Mouse (Mus musculus): ENCODE measurements around the gene Chrm3. TPM values are rescaled to one million over a fixed set of nuclear protein-coding genes. Genes with fewer than 3 reads are reported as not detected.

Chrm3 gene
- polyA plus RNA-seq, 1 experiment from 2014 or later = 0.13 TPM

DNA sequence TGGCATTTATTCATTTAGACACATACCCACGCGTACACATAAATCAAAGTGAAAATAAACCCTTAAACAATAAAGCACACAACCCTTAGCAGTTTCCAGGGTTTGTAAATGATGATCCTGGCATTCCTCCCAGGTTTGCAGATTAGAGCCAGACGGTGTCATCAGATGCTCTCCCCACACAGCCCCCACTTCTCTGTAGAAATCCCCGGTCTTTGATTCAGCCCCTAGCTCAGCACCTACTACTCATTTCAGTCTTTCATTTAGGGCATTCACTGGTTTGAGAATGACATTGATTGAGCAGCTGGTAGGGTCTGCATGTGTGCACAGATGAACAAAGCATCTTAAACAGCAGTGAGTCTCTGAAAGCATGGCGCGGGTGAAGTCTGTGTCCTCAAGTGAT lies 274.3 kb downstream of the Chrm3 start:
- WGBS = 88% methylated on average over 6 of the region's 6 CpGs
- Histone ChIP-seq H3K9me3 (ENCODE audit: control insufficient read depth, low read length) (no peaks in the 10 kb centered on the region), H3K4me2 (ENCODE audit: low read depth, severe bottlenecking) (no peak overlapping the region), H3K4me1 (ENCODE audit: control insufficient read depth, insufficient read depth, low read length) (no peaks in the 10 kb centered on the region), H3K9ac (ENCODE audit: low read length) (no peak overlapping the region), H3K36me3 (ENCODE audit: control insufficient read depth, insufficient read depth, low read length) (no peaks in the 10 kb centered on the region), H3K27me3 (ENCODE audit: control insufficient read depth, insufficient read depth, low read length) (no peaks in the 10 kb centered on the region), H3K4me3 (ENCODE audit: low read depth, low read length) (no peak overlapping the region), H3K27ac (replicated peaks; ENCODE audit: low read depth, low read length) (no peak overlapping the region)
- ATAC-seq (ENCODE audit: insufficient number of reproducible peaks, low FRiP score, low TSS enrichment, low read depth) (no peak), DNase-seq (ENCODE audit: low spot score) (no peak)

DNA sequence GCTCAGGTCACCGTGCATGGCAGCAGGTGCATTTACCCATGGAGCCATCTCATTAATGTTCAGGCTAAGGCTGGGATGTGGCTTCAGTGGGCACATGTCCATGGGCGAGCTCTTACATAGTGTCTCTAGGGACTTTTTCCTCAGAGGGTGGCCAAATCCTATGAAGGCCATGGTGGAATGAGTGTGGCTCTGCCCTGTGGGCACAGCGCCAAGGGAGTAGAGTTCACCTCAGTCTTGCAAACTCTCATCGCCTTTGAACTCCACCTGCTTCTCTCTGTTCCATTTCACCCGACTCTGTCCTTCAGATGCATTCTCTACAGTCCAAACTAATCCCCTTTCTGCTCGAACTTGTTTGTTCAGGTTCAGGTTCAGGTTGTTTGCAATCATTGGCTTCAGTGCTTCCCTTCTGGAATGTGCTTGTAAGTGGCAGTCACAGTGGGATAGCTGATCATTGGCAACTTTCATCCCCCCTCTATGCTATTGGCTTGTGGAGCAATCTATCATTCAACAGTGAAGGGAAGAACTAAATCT lies 278.7 kb downstream of the Chrm3 start:
- Histone ChIP-seq H3K4me1 (ENCODE audit: control insufficient read depth, insufficient read depth, low read length) (no peaks in the 10 kb centered on the region), H3K36me3 (ENCODE audit: control insufficient read depth, insufficient read depth, low read length) (no peaks in the 10 kb centered on the region), H3K4me2 (ENCODE audit: low read depth, severe bottlenecking) (no peak overlapping the region), H3K9me3 (ENCODE audit: control insufficient read depth, low read length) (no peaks in the 10 kb centered on the region), H3K9ac (ENCODE audit: low read length) (no peak overlapping the region), H3K4me3 (ENCODE audit: low read depth, low read length) (no peak overlapping the region), H3K27ac (replicated peaks; ENCODE audit: low read depth, low read length) (no peak overlapping the region), H3K27me3 (ENCODE audit: control insufficient read depth, insufficient read depth, low read length) (no peaks in the 10 kb centered on the region)
- ATAC-seq (ENCODE audit: insufficient number of reproducible peaks, low FRiP score, low TSS enrichment, low read depth) (no peak), DNase-seq (ENCODE audit: low spot score) (no peak)
- WGBS = 83% methylated on average over 6 of the region's 6 CpGs

GRCm38 (mm10) chr13:10071165-10071564 lies 289.5 kb downstream of the Chrm3 start:
- WGBS = 46% methylated on average over 5 of the region's 5 CpGs
- no peak overlapping the region for H3K4me2 ChIP-seq (ENCODE audit: low read depth, severe bottlenecking)
- no peak for DNase-seq (ENCODE audit: low spot score)

DNA sequence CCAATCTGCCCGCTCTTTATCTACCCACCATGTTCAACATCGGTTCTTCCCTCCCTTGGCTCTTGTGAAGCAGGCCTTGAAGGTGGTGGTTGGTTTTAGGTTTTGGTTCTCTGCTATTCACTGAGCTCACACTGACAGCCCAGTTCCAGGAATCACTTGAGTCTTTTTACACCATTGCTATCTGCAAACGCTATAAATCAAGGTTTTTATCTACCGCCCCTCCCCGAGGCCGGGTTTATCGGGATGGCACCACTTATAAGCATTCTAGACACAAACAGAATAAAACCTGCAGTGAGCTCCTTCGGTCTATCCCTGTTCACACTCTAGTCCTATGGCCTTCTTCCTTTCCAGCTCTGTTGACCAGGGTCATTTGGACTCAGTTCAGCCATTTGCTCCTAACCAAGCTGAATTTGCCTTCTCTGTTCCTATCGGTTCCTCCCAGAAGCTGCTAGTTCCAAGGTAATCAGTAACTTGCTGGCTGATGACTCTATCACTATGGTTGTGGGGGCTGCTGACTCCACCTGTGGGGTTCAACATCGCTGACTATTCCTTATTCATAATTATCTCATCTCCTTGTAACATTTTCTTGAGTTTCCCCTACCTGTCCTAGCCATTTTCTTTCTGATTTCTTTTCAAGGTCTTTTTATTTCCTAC lies 291.6 kb downstream of the Chrm3 start:
- Histone ChIP-seq H3K36me3 (ENCODE audit: control insufficient read depth, insufficient read depth, low read length) (no peaks in the 10 kb centered on the region), H3K27ac (replicated peaks; ENCODE audit: low read depth, low read length) (no peak overlapping the region), H3K4me2 (ENCODE audit: low read depth, severe bottlenecking) (no peak overlapping the region), H3K4me1 (ENCODE audit: control insufficient read depth, insufficient read depth, low read length) (no peaks in the 10 kb centered on the region), H3K27me3 (ENCODE audit: control insufficient read depth, insufficient read depth, low read length) (no peaks in the 10 kb centered on the region), H3K9me3 (ENCODE audit: control insufficient read depth, low read length) (no peaks in the 10 kb centered on the region), H3K4me3 (ENCODE audit: low read depth, low read length) (no peak overlapping the region), H3K9ac (ENCODE audit: low read length) (no peak overlapping the region)
- DNase-seq (ENCODE audit: low spot score) (no peak), ATAC-seq (ENCODE audit: insufficient number of reproducible peaks, low FRiP score, low TSS enrichment, low read depth) (no peak)
- 90% methylated on average over 10 of the region's 10 CpGs for WGBS

More at GRCm38 (mm10) chr13:10071165-10071564, 289.5 kb downstream of the Chrm3 start:
- Histone ChIP-seq H3K4me1 (ENCODE audit: control insufficient read depth, insufficient read depth, low read length) (no peaks in the 10 kb centered on the region), H3K27ac (replicated peaks; ENCODE audit: low read depth, low read length) (no peak overlapping the region), H3K36me3 (ENCODE audit: control insufficient read depth, insufficient read depth, low read length) (no peaks in the 10 kb centered on the region), H3K4me3 (ENCODE audit: low read depth, low read length) (no peak overlapping the region), H3K9ac (ENCODE audit: low read length) (no peak overlapping the region), H3K27me3 (ENCODE audit: control insufficient read depth, insufficient read depth, low read length) (no peaks in the 10 kb centered on the region), H3K9me3 (ENCODE audit: control insufficient read depth, low read length) (no peaks in the 10 kb centered on the region)
- no peak for ATAC-seq (ENCODE audit: insufficient number of reproducible peaks, low FRiP score, low TSS enrichment, low read depth)

DNA sequence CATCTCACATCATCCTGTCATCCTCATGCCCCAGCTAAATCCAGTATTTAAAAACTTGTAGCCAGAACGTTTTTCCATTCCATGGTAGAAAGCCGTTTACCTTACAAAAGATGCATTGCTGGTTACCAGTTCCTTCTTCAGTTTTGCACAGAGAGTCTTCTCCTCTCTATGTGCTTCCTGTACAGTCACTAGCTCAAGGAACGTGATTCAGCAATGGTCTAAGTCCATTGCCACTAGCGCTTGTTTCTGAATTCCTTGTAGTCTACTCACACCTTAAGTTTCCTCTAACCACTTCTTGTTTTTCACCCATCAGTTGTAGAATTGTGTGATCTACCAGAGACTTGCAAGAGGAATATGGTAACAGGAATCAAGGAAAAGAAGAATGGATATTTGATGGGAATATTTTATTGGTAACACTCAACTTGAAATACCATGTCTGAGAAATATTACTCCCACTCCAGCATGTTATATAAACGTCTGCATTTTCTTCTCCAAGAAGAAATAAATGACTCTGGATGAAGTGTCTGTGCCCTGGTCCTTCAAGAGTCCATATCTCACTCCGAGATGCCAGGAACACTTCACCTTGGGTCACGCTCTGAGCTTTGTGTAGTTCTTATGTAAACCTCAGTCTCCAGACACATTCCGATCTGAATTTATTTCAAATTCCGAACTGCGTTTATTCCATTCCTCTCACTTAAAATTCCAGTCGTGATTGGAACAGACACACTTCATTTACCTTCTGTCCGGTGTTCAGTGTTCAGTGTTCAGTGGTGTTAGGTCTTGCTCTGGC lies 293.6 kb downstream of the Chrm3 start:
- WGBS = 89% methylated on average over 12 of the region's 12 CpGs
- ATAC-seq (ENCODE audit: insufficient number of reproducible peaks, low FRiP score, low TSS enrichment, low read depth) = no peak
- H3K27ac ChIP-seq (replicated peaks; ENCODE audit: low read depth, low read length) = no peak overlapping the region
- no peak overlapping the region for H3K4me3 ChIP-seq (ENCODE audit: low read depth, low read length)
- no peaks in the 10 kb centered on the region for H3K36me3 ChIP-seq (ENCODE audit: control insufficient read depth, insufficient read depth, low read length)
- no peaks in the 10 kb centered on the region for H3K9me3 ChIP-seq (ENCODE audit: control insufficient read depth, low read length)
- no peak overlapping the region for H3K9ac ChIP-seq (ENCODE audit: low read length)
- DNase-seq (ENCODE audit: low spot score) = no peak
- no peak overlapping the region for H3K4me2 ChIP-seq (ENCODE audit: low read depth, severe bottlenecking)
- H3K4me1 ChIP-seq (ENCODE audit: control insufficient read depth, insufficient read depth, low read length) = no peaks in the 10 kb centered on the region
- no peaks in the 10 kb centered on the region for H3K27me3 ChIP-seq (ENCODE audit: control insufficient read depth, insufficient read depth, low read length)

- no peak for DNase-seq (ENCODE audit: low spot score)
- ATAC-seq (ENCODE audit: insufficient number of reproducible peaks, low FRiP score, low TSS enrichment, low read depth) = no peak
- H3K9me3 ChIP-seq (ENCODE audit: control insufficient read depth, low read length) = no peaks in the 10 kb centered on the region
- no peak overlapping the region for H3K27ac ChIP-seq (replicated peaks; ENCODE audit: low read depth, low read length)
- H3K4me1 ChIP-seq (ENCODE audit: control insufficient read depth, insufficient read depth, low read length) = no peaks in the 10 kb centered on the region
- WGBS = 86% methylated on average over 2 of the region's 2 CpGs
- H3K9ac ChIP-seq (ENCODE audit: low read length) = no peak overlapping the region
- H3K36me3 ChIP-seq (ENCODE audit: control insufficient read depth, insufficient read depth, low read length) = no peaks in the 10 kb centered on the region
- no peak overlapping the region for H3K4me2 ChIP-seq (ENCODE audit: low read depth, severe bottlenecking)
- no peak overlapping the region for H3K4me3 ChIP-seq (ENCODE audit: low read depth, low read length)
- no peaks in the 10 kb centered on the region for H3K27me3 ChIP-seq (ENCODE audit: control insufficient read depth, insufficient read depth, low read length)
Observed at GRCm38 (mm10) chr13:10065776-10066175, 294.9 kb downstream of the Chrm3 start.

DNA sequence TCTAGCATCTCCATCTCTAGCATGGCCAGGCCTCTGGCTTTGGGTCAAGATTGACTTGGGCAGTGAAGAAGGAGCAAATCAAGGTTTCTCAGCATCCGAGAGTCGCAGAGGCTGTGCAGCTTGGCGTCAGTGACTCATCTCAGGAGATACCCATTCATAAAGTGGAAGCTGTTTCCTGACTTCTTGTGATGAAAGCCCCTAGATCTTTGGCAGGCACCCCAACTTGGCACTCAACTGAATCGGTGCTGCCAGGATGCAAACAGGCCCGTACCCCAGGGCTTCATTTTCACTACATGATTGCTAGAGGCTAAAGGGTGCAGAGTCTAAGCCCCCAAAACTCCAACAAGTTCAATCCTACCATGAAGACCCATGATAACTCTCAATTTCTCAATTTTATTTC lies 298.0 kb downstream of the Chrm3 start:
- no peak for DNase-seq (ENCODE audit: low spot score)
- no peak for ATAC-seq (ENCODE audit: insufficient number of reproducible peaks, low FRiP score, low TSS enrichment, low read depth)
- Histone ChIP-seq H3K9ac (ENCODE audit: low read length) (no peak overlapping the region), H3K36me3 (ENCODE audit: control insufficient read depth, insufficient read depth, low read length) (no peaks in the 10 kb centered on the region), H3K4me2 (ENCODE audit: low read depth, severe bottlenecking) (no peak overlapping the region), H3K27me3 (ENCODE audit: control insufficient read depth, insufficient read depth, low read length) (no peaks in the 10 kb centered on the region), H3K9me3 (ENCODE audit: control insufficient read depth, low read length) (no peaks in the 10 kb centered on the region), H3K4me1 (ENCODE audit: control insufficient read depth, insufficient read depth, low read length) (no peaks in the 10 kb centered on the region), H3K4me3 (ENCODE audit: low read depth, low read length) (no peak overlapping the region), H3K27ac (replicated peaks; ENCODE audit: low read depth, low read length) (no peak overlapping the region)
- 89% methylated on average over 5 of the region's 5 CpGs for WGBS

DNA sequence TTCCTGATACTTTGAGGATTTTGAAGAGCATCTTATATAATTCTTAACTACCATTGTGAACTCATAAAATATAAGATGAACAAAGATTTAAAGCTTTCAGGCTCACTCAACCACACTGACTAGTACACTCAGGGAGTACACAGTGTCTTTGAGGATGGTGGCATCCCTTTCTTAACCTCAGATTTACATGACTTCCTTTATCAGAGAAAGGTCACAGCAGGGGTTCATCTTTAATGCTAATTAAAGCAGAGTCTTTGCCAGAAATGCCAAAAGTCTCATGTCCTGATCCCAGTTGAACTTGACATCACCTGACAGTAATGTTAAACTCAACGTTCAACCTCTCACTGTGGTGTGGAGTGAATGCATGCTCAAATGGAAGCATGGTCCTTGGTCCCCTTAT lies 301.7 kb downstream of the Chrm3 start:
- H3K9ac ChIP-seq (ENCODE audit: low read length) = no peak overlapping the region

More for the DNA sequence above, 301.7 kb downstream of the Chrm3 start:
- no peaks in the 10 kb centered on the region for H3K4me1 ChIP-seq (ENCODE audit: control insufficient read depth, insufficient read depth, low read length)
- H3K36me3 ChIP-seq (ENCODE audit: control insufficient read depth, insufficient read depth, low read length) = no peaks in the 10 kb centered on the region
- DNase-seq (ENCODE audit: low spot score) (no peak), ATAC-seq (ENCODE audit: insufficient number of reproducible peaks, low FRiP score, low TSS enrichment, low read depth) (no peak)
- WGBS = 66% methylated on average over 1 of the region's 1 CpGs
- H3K27ac ChIP-seq (replicated peaks; ENCODE audit: low read depth, low read length) = no peak overlapping the region
- H3K9me3 ChIP-seq (ENCODE audit: control insufficient read depth, low read length) = no peaks in the 10 kb centered on the region
- no peak overlapping the region for H3K4me2 ChIP-seq (ENCODE audit: low read depth, severe bottlenecking)
- no peak overlapping the region for H3K4me3 ChIP-seq (ENCODE audit: low read depth, low read length)
- H3K27me3 ChIP-seq (ENCODE audit: control insufficient read depth, insufficient read depth, low read length) = no peaks in the 10 kb centered on the region

Data from limb, embryonic 11.5 days (tissue).